Mouse (Mus musculus) liver, embryonic 13.5 days (tissue): ENCODE results near the gene Zfhx3. TPM values are rescaled to one million over a fixed set of nuclear protein-coding genes. Genes with fewer than 3 reads are reported as not detected.

Experiments
- ATAC-seq: fragments of 200-750 bp; cut with Nextera tagmentation; 2 replicates; pipeline ENCODE4 v1.8.0; 2017; ENCODE audit warnings: low read depth, mild to moderate bottlenecking, moderate number of reproducible peaks, moderate library complexity
- DNase-seq: peaks from one replicate; pipeline ENCODE4 v3.0.0; 2022
- H3K27ac ChIP-seq: fragments of 300-500 bp; sonication (generic); 2 replicates; pipeline ENCODE4 v1.5.1; 2015; ENCODE audit warnings: moderate library complexity, mild to moderate bottlenecking, inconsistent platforms
- H3K27me3 ChIP-seq: fragments of 300-500 bp; sonication (generic); 2 replicates; pipeline ENCODE4 v1.6.1; 2015; ENCODE audit warnings: mild to moderate bottlenecking, inconsistent platforms
- H3K36me3 ChIP-seq: fragments of 300-500 bp; sonication (generic); 2 replicates; pipeline ENCODE4 v1.6.1; 2015; ENCODE audit warnings: mild to moderate bottlenecking, inconsistent platforms
- H3K4me1 ChIP-seq: fragments of 300-500 bp; sonication (generic); replicated peaks from 2 replicates; pipeline ENCODE4 v1.6.1; 2015; ENCODE audit warnings: inconsistent platforms
- H3K4me2 ChIP-seq: fragments of 300-500 bp; sonication (generic); 2 replicates; pipeline ENCODE4 v1.6.1; 2015; ENCODE audit warnings: inconsistent platforms, mild to moderate bottlenecking, moderate library complexity
- H3K4me3 ChIP-seq: fragments of 300-500 bp; sonication (generic); replicated peaks from 2 replicates; pipeline ENCODE4 v1.5.1; 2015; ENCODE audit warnings: mild to moderate bottlenecking, inconsistent platforms
- H3K9ac ChIP-seq: fragments of 300-500 bp; sonication (generic); 2 replicates; pipeline ENCODE4 v1.6.1; 2015; ENCODE audit warnings: mild to moderate bottlenecking, inconsistent platforms
- H3K9me3 ChIP-seq: fragments of 300-500 bp; sonication (generic); replicated peaks from 2 replicates; pipeline ENCODE4 v1.6.1; 2016; ENCODE audit warnings: inconsistent platforms
- WGBS: fragments of 180-500 bp; shearing (Covaris S2); methylation state at CpG from one replicate; pipeline ENCODE4 v1.1.7; 2015; ENCODE audit not compliant: insufficient replicate concordance; 5-methylcytosine and 5-hydroxymethylcytosine counted together
- polyA plus RNA-seq: library from polyadenylated mRNA; unstranded; fragments of >200 nt; fragmentation: Nextera tagmentation; extraction: Ambion mirVana; gene quantifications from 2 replicates; pipeline ENCODE4 v1.2.1, GENCODE M21; 2015

Gene Zfhx3
- polyA plus RNA-seq, 1 experiment from 2014 or later: 1.0 TPM

GRCm38 (mm10) chr8:108799250-108799649 lies 856.8 kb downstream of the Zfhx3 start:
- Histone ChIP-seq H3K9me3 (no peaks in the 10 kb centered on the region), H3K4me3 (no peak overlapping the region), H3K4me2 (no peak overlapping the region), H3K4me1 (0 out of 2 replicates have a peak, but pooled peaks cover 11% of the 10 kb centered on the region), H3K36me3 (peaks cover 16% of the 10 kb centered on the region), H3K9ac (no peak overlapping the region), H3K27me3 (no peaks in the 10 kb centered on the region), H3K27ac (no peak overlapping the region)
- WGBS: 63% methylated on average over 6 of the region's 6 CpGs
- no peak for DNase-seq
- ATAC-seq: peak; percentile 34; the same call in 1 of the 2 replicates

- 77% methylated on average over 15 of the region's 15 CpGs for WGBS
- H3K4me3 ChIP-seq: no peak overlapping the region
- H3K9ac ChIP-seq: no peak overlapping the region
- H3K27me3 ChIP-seq: no peaks in the 10 kb centered on the region
- DNase-seq (no peak), ATAC-seq (no peak)
- H3K9me3 ChIP-seq: no peaks in the 10 kb centered on the region
- no peak overlapping the region for H3K4me2 ChIP-seq
- H3K36me3 ChIP-seq: peaks cover 5% of the 10 kb centered on the region; the same call in 1 of the 2 replicates
- H3K27ac ChIP-seq: no peak overlapping the region
- 0 out of 2 replicates have a peak, but pooled peaks cover 11% of the 10 kb centered on the region for H3K4me1 ChIP-seq
Observed at GRCm38 (mm10) chr8:108800357-108800756, 857.9 kb downstream of the Zfhx3 start.

- no peak overlapping the region for H3K4me2 ChIP-seq
- H3K9ac ChIP-seq: no peak overlapping the region
- H3K9me3 ChIP-seq: no peaks in the 10 kb centered on the region
- H3K36me3 ChIP-seq: no peaks in the 10 kb centered on the region
- WGBS: 61% methylated on average over 6 of the region's 6 CpGs
- no peak overlapping the region for H3K27ac ChIP-seq
- no peaks in the 10 kb centered on the region for H3K27me3 ChIP-seq
- DNase-seq (no peak), ATAC-seq (no peak)
- H3K4me1 ChIP-seq: 0 out of 2 replicates have a peak, but pooled peaks cover 11% of the 10 kb centered on the region
- H3K4me3 ChIP-seq: no peak overlapping the region
Observed at GRCm38 (mm10) chr8:108803017-108803416, 860.6 kb downstream of the Zfhx3 start.

GRCm38 (mm10) chr8:108811694-108812093 lies 869.2 kb downstream of the Zfhx3 start:
- ATAC-seq: no peak
- Histone ChIP-seq H3K9ac (no peak overlapping the region), H3K4me1 (no peaks in the 10 kb centered on the region), H3K4me3 (no peak overlapping the region), H3K36me3 (no peaks in the 10 kb centered on the region; the same call in 1 of the 2 replicates), H3K27ac (no peak overlapping the region), H3K4me2 (no peak overlapping the region), H3K27me3 (no peaks in the 10 kb centered on the region), H3K9me3 (no peaks in the 10 kb centered on the region)
- 76% methylated on average over 10 of the region's 10 CpGs for WGBS
- no peak for DNase-seq

- Histone ChIP-seq H3K4me3 (no peak overlapping the region), H3K27me3 (no peaks in the 10 kb centered on the region), H3K4me2 (no peak overlapping the region), H3K4me1 (no peaks in the 10 kb centered on the region), H3K27ac (no peak overlapping the region), H3K9ac (no peak overlapping the region), H3K9me3 (no peaks in the 10 kb centered on the region), H3K36me3 (no peaks in the 10 kb centered on the region; the same call in 1 of the 2 replicates)
- ATAC-seq (no peak), DNase-seq (no peak)
- 64% methylated on average over 12 of the region's 12 CpGs for WGBS
Observed at GRCm38 (mm10) chr8:108813375-108813774, 870.9 kb downstream of the Zfhx3 start.

- Histone ChIP-seq H3K36me3 (no peaks in the 10 kb centered on the region), H3K4me1 (peaks cover 32% of the 10 kb centered on the region), H3K27me3 (no peaks in the 10 kb centered on the region), H3K27ac (no peak overlapping the region), H3K9ac (no peak overlapping the region), H3K4me3 (no peak overlapping the region), H3K9me3 (no peaks in the 10 kb centered on the region), H3K4me2 (no peak overlapping the region)
- DNase-seq: no peak
- 62% methylated on average over 8 of the region's 8 CpGs for WGBS
- no peak for ATAC-seq
Observed at GRCm38 (mm10) chr8:108819271-108819671, 876.8 kb downstream of the Zfhx3 start.

- Histone ChIP-seq H3K36me3 (no peaks in the 10 kb centered on the region), H3K4me3 (peak overlapping the region; percentile 44), H3K4me2 (peak overlapping the region; percentile 61), H3K4me1 (peaks cover 32% of the 10 kb centered on the region), H3K27me3 (no peaks in the 10 kb centered on the region), H3K27ac (no peak overlapping the region), H3K9me3 (no peaks in the 10 kb centered on the region), H3K9ac (no peak overlapping the region; the same call in 1 of the 2 replicates)
- ATAC-seq: peak; percentile 77
- peak; percentile 15 for DNase-seq
- WGBS: 13% methylated on average over 3 of the region's 3 CpGs
Observed at GRCm38 (mm10) chr8:108819826-108820225, 877.4 kb downstream of the Zfhx3 start.

- peak; percentile 56 for DNase-seq
- ATAC-seq: peak; percentile 91
- WGBS: 8% methylated on average over 6 of the region's 6 CpGs
Observed at GRCm38 (mm10) chr8:108820634-108821033, 878.2 kb downstream of the Zfhx3 start.

GRCm38 (mm10) chr8:108822841-108823266 lies 880.4 kb downstream of the Zfhx3 start:
- Histone ChIP-seq H3K9me3 (no peaks in the 10 kb centered on the region), H3K9ac (no peak overlapping the region), H3K4me3 (no peak overlapping the region), H3K4me1 (peaks cover 36% of the 10 kb centered on the region), H3K36me3 (no peaks in the 10 kb centered on the region), H3K4me2 (no peak overlapping the region), H3K27me3 (no peaks in the 10 kb centered on the region), H3K27ac (no peak overlapping the region)
- no peak for ATAC-seq
- WGBS: 58% methylated on average over 15 of the region's 15 CpGs
- DNase-seq: no peak

More at GRCm38 (mm10) chr8:108820634-108821033, 878.2 kb downstream of the Zfhx3 start:
- Histone ChIP-seq H3K36me3 (no peaks in the 10 kb centered on the region), H3K27ac (no peak overlapping the region), H3K4me1 (peaks cover 32% of the 10 kb centered on the region), H3K4me3 (peak overlapping the region; percentile 44), H3K9me3 (no peaks in the 10 kb centered on the region), H3K9ac (no peak overlapping the region; the same call in 1 of the 2 replicates), H3K4me2 (peak overlapping the region; percentile 61), H3K27me3 (no peaks in the 10 kb centered on the region)

- no peak overlapping the region for H3K4me3 ChIP-seq
- WGBS: 76% methylated on average over 4 of the region's 4 CpGs
- H3K9me3 ChIP-seq: no peaks in the 10 kb centered on the region
- H3K36me3 ChIP-seq: no peaks in the 10 kb centered on the region
- H3K4me1 ChIP-seq: peaks cover 36% of the 10 kb centered on the region
- no peak overlapping the region for H3K4me2 ChIP-seq
- DNase-seq (no peak), ATAC-seq (no peak)
- no peaks in the 10 kb centered on the region for H3K27me3 ChIP-seq
- H3K9ac ChIP-seq: no peak overlapping the region
- no peak overlapping the region for H3K27ac ChIP-seq
Observed at GRCm38 (mm10) chr8:108824049-108824448, 881.6 kb downstream of the Zfhx3 start.

- no peaks in the 10 kb centered on the region for H3K27me3 ChIP-seq
- no peak overlapping the region for H3K4me3 ChIP-seq
- no peaks in the 10 kb centered on the region for H3K36me3 ChIP-seq
- no peak overlapping the region for H3K27ac ChIP-seq
- no peak overlapping the region for H3K9ac ChIP-seq
- peak; percentile 52; the same call in 1 of the 2 replicates for ATAC-seq
- DNase-seq: no peak
- 66% methylated on average over 4 of the region's 4 CpGs for WGBS
- no peaks in the 10 kb centered on the region for H3K9me3 ChIP-seq
- no peak overlapping the region for H3K4me2 ChIP-seq
- peaks cover 15% of the 10 kb centered on the region for H3K4me1 ChIP-seq
Observed at GRCm38 (mm10) chr8:108826414-108826813, 884.0 kb downstream of the Zfhx3 start.

GRCm38 (mm10) chr8:108827428-108827827 lies 885.0 kb downstream of the Zfhx3 start:
- Histone ChIP-seq H3K9me3 (no peaks in the 10 kb centered on the region), H3K36me3 (no peaks in the 10 kb centered on the region), H3K4me3 (no peak overlapping the region), H3K27me3 (no peaks in the 10 kb centered on the region), H3K4me2 (no peak overlapping the region), H3K4me1 (peaks cover 12% of the 10 kb centered on the region), H3K9ac (no peak overlapping the region), H3K27ac (no peak overlapping the region)
- WGBS: 42% methylated on average over 15 of the region's 15 CpGs
- DNase-seq (no peak), ATAC-seq (no peak)
